Mouse (Mus musculus) kidney, adult 2 months (tissue): ENCODE measurements around the gene Gm35315. TPM values are rescaled to one million over a fixed set of nuclear protein-coding genes. Genes with fewer than 3 reads are reported as not detected.
A peak's percentile ranks its signal among the peaks of the same experiment; 100 is the strongest.
"Not testable (repeated sequence)": the region's sequence is repeated elsewhere in the genome, so short reads cannot be mapped to it uniquely, and the experiment has no call there.

Experiments
- DNase-seq: peaks from one replicate; pipeline ENCODE4 v3.0.0; 2021
- H3K27ac ChIP-seq: fragments of 200-500 bp; 2 replicates; pipeline ENCODE4 v1.5.1; 2012; ENCODE audit warnings: low read depth, low read length, control low read depth, inconsistent platforms; ENCODE audit not compliant: insufficient read depth
- H3K27me3 ChIP-seq: fragments of 200-500 bp; replicated peaks from 2 replicates; pipeline ENCODE4 v1.6.1; 2012; ENCODE audit warnings: mild to moderate bottlenecking, moderate library complexity, low read length, inconsistent platforms; ENCODE audit not compliant: control insufficient read depth, insufficient read depth
- H3K36me3 ChIP-seq: fragments of 200-500 bp; 2 replicates; pipeline ENCODE4 v1.6.1; 2012; ENCODE audit warnings: mild to moderate bottlenecking, moderate library complexity, low read length, inconsistent platforms; ENCODE audit not compliant: control insufficient read depth, insufficient read depth
- H3K4me1 ChIP-seq: fragments of 200-500 bp; 2 replicates; pipeline ENCODE4 v1.6.1; 2011; ENCODE audit warnings: low read length; ENCODE audit not compliant: control insufficient read depth, insufficient read depth
- H3K4me3 ChIP-seq: fragments of 200-500 bp; 2 replicates; pipeline ENCODE4 v1.5.1; 2011; ENCODE audit warnings: mild to moderate bottlenecking, low read depth, low read length, control low read depth; ENCODE audit not compliant: insufficient read depth
- CTCF ChIP-seq: fragments of 200-500 bp; conservative IDR thresholded peaks from 2 replicates; pipeline ENCODE4 v1.5.1; 2011; ENCODE audit warnings: low read depth, mild to moderate bottlenecking, control low read depth, low read length, moderate library complexity, mixed read lengths; ENCODE audit not compliant: insufficient read depth, insufficient read length
- POLR2A ChIP-seq: fragments of 200-500 bp; IDR thresholded peaks from one replicate; pipeline ENCODE4 v1.6.1; 2011; ENCODE audit warnings: low read depth, low read length, control low read depth
- WGBS: fragments of 180-500 bp; shearing (Covaris S2); methylation state at CpG from one replicate; pipeline ENCODE4 v1.1.7; 2018; 5-methylcytosine and 5-hydroxymethylcytosine counted together
- polyA plus RNA-seq: library from polyadenylated mRNA; depleted of rRNA; stranded (reverse); fragments of >200 nt; gene quantifications from 2 replicates; pipeline ENCODE4 v1.2.3, GENCODE M21; 2012

Gene Gm35315
- polyA plus RNA-seq, 1 experiment = 0.11 TPM

- Histone ChIP-seq H3K36me3 (no peaks in the 10 kb centered on the region; the same call in none of the 2 replicates), H3K27me3 (no peaks in the 10 kb centered on the region), H3K4me3 (peak within 1 kb of the TSS; percentile 77), H3K4me1 (no peaks in the 10 kb centered on the region), H3K27ac (peak within 1 kb of the TSS; percentile 39; the same call in 1 of the 2 replicates)
- TF ChIP-seq POLR2A (peak; percentile 59), CTCF (no peak)
- DNase-seq = peak; percentile 99
- WGBS = 3% methylated on average over 46 of the region's 46 CpGs
These were observed 41.3 kb upstream of the Gm35315 start, which contains the start of gene Chfr for GRCm38 (mm10) chr5:110135293-110136086. Chfr (plus strand) TSS chr5:110135842.

GRCm38 (mm10) chr5:110122380-110122779, 28.2 kb upstream of the Gm35315 start:
- not testable (repeated sequence) for H3K4me3 ChIP-seq, H3K27ac ChIP-seq, DNase-seq, H3K4me1 ChIP-seq, H3K36me3 ChIP-seq, H3K27me3 ChIP-seq
- 95% methylated on average over 3 of the region's 3 CpGs for WGBS

- under 1% methylated on average over 12 of the region's 12 CpGs for WGBS
- no peaks in the 10 kb centered on the region for H3K4me1 ChIP-seq
- H3K27ac ChIP-seq = peak within 1 kb of the TSS; percentile 90
- H3K36me3 ChIP-seq = peaks cover 1% of the 10 kb centered on the region; the same call in 1 of the 2 replicates
- 0 out of 2 replicates have a peak, but pooled peaks have one; percentile 8 for TF ChIP-seq CTCF
- no peak for TF ChIP-seq POLR2A
- peak within 1 kb of the TSS; percentile 68 for H3K4me3 ChIP-seq
- no peaks in the 10 kb centered on the region for H3K27me3 ChIP-seq
- DNase-seq = peak; percentile 93
These were observed 15.8 kb upstream of the Gm35315 start, which contains the start of gene Zfp605 for GRCm38 (mm10) chr5:110109991-110110441. Zfp605 (plus strand) TSS chr5:110110092.

GRCm38 (mm10) chr5:110108305-110108628, 14.0 kb upstream of the Gm35315 start:
- no peak for DNase-seq
- Histone ChIP-seq H3K4me3 (no peak overlapping the region), H3K36me3 (no peaks in the 10 kb centered on the region; the same call in 1 of the 2 replicates), H3K4me1 (no peaks in the 10 kb centered on the region), H3K27me3 (no peaks in the 10 kb centered on the region), H3K27ac (peak overlapping the region; percentile 26; the same call in 1 of the 2 replicates)
- no peak for TF ChIP-seq POLR2A
- WGBS = under 1% methylated on average over 7 of the region's 7 CpGs

GRCm38 (mm10) chr5:110107581-110108304, 13.5 kb upstream of the Gm35315 start, which contains the start of gene Gtpbp6:
Gtpbp6 (minus strand) TSS chr5:110108197.
- Histone ChIP-seq H3K27ac (peak within 1 kb of the TSS; percentile 54), H3K27me3 (no peaks in the 10 kb centered on the region), H3K36me3 (no peaks in the 10 kb centered on the region; the same call in 1 of the 2 replicates), H3K4me3 (peak within 1 kb of the TSS; percentile 73), H3K4me1 (no peaks in the 10 kb centered on the region)
- under 1% methylated on average over 71 of the region's 71 CpGs for WGBS
- TF ChIP-seq CTCF = no peak
- TF ChIP-seq POLR2A = no peak
- DNase-seq = peak; percentile 99

GRCm38 (mm10) chr5:110106901-110107564, 12.8 kb upstream of the Gm35315 start:
- 11% methylated on average over 41 of the region's 41 CpGs for WGBS
- Histone ChIP-seq H3K4me3 (peak overlapping the region; percentile 73), H3K27ac (peak overlapping the region; percentile 54), H3K36me3 (no peaks in the 10 kb centered on the region; the same call in 1 of the 2 replicates), H3K4me1 (no peaks in the 10 kb centered on the region), H3K27me3 (no peaks in the 10 kb centered on the region)
- DNase-seq = no peak
- TF ChIP-seq CTCF (no peak), POLR2A (no peak)
